Mouse (Mus musculus) ES-E14 (cell line): ENCODE data around the gene Rpl28.

ENCODE experiments used
- CHD2 ChIP-seq: IDR thresholded peaks from 2 replicates; pipeline ENCODE4 v1.6.1; 2014; ENCODE audit warnings: mild to moderate bottlenecking, low read depth, low read length, inconsistent platforms
- HCFC1 ChIP-seq: IDR thresholded peaks from 2 replicates; pipeline ENCODE4 v1.6.1; 2012; ENCODE audit warnings: low read length, inconsistent platforms, borderline replicate concordance; ENCODE audit not compliant: insufficient read depth

- TF ChIP-seq CHD2 (no peak), HCFC1 (no peak)
Observed at GRCm38 (mm10) chr7:4825365-4825764, 32.7 kb downstream of the Rpl28 start.
